Mouse (Mus musculus): ENCODE measurements at regions not wholly inside any gene's neighbourhood (a gene's known extent, or its start where the extent isn't known, plus 50 kb on each side); places are given as distances from the start of the nearest gene placed in this dataset.

- no peak for TF ChIP-seq CTCF (IDR thresholded peaks at IDR 0.05; ENCODE audit: extremely low read depth, insufficient read depth, low read length)
- TF ChIP-seq POLR2A (IDR thresholded peaks at IDR 0.05; ENCODE audit: extremely low read depth, insufficient read depth, low read length), result no peak
These were observed 121.6 kb upstream of the Pmepa1 start for GRCm38 (mm10) chr2:173397846-173398331.
